Mouse (Mus musculus) heart, postnatal 10 days (tissue): Measurements from ENCODE around the gene Defa25. TPM values are rescaled to one million over a fixed set of nuclear protein-coding genes. Genes with fewer than 3 reads are reported as not detected.
"Not testable (repeated sequence)": the region's sequence is repeated elsewhere in the genome, so short reads cannot be mapped to it uniquely, and the experiment has no call there.

ENCODE experiments used
- DNase-seq, 2 experiments: peaks; one replicate each; pipeline ENCODE4 v3.0.0; 2021
- intact Hi-C: fragments of 180-260 bp; cut with DNase I; formaldehyde crosslinking; loops from one replicate; pipeline ENCODE4 v1.15.1; 2025
- total RNA-seq, 2 experiments: library from RNA; stranded (reverse); gene quantifications; 2 replicates each; pipeline ENCODE4 v1.2.3; 2021

Defa25 gene
- total RNA-seq, result not detected

- DNase-seq, intact Hi-C loops: not testable (repeated sequence)
These were observed at the start of gene Defa25 for GRCm38 (mm10) chr8:21084142-21084541. Gene Defa25, plus strand, starts transcription at chr8:21084442.

GRCm38 (mm10) chr8:21054747-21055146 lies 29.5 kb upstream of the Defa25 start, which contains the start of gene Defa23:
Gene Defa23, plus strand, starts transcription at chr8:21055047.
- DNase-seq, intact Hi-C loops: not testable (repeated sequence)

- intact Hi-C loops, DNase-seq: not testable (repeated sequence)
These were observed 19.5 kb upstream of the Defa25 start, which contains the start of gene Defa35 for GRCm38 (mm10) chr8:21064738-21065137. Gene Defa35, plus strand, starts transcription at chr8:21065038.

- peak in 1 of 2 experiments; percentile 1 for DNase-seq
- intact Hi-C loops, result no loop called here
These were observed 8.9 kb downstream of the Defa25 start for GRCm38 (mm10) chr8:21093106-21093505.

- DNase-seq, intact Hi-C loops: not testable (repeated sequence)
These were observed 11.7 kb downstream of the Defa25 start, which contains the start of gene Gm14851 for GRCm38 (mm10) chr8:21095950-21096349. Gene Gm14851, minus strand, starts transcription at chr8:21096050.

- intact Hi-C loops, DNase-seq: not testable (repeated sequence)
These were observed 50.1 kb downstream of the Defa25 start, which contains the start of gene Defa30 for GRCm38 (mm10) chr8:21134342-21134741. Gene Defa30, plus strand, starts transcription at chr8:21134642.

Other genes starting within 250 kb of the Defa25 start
- not detected for gene Defb33, start 191.8 kb upstream of the Defa25 start, total RNA-seq
- not detected for gene Gm15056, start 181.8 kb upstream of the Defa25 start, total RNA-seq
- not detected for gene Gm6040, start 162.4 kb upstream of the Defa25 start, total RNA-seq
- not detected for gene AY761185, start 139.7 kb upstream of the Defa25 start, total RNA-seq
- not detected for gene Defa21, start 58.9 kb upstream of the Defa25 start, total RNA-seq
- gene Defa23, start 29.4 kb upstream of the Defa25 start, total RNA-seq, result not detected
- not detected for gene Defa35, start 19.4 kb upstream of the Defa25 start, total RNA-seq
- gene Gm14851, start 11.6 kb downstream of the Defa25 start, total RNA-seq, result not detected
- not detected for gene Defa30, start 50.2 kb downstream of the Defa25 start, total RNA-seq
- not detected for gene Defa22, start 77.8 kb downstream of the Defa25 start, total RNA-seq
- not detected for gene Defa31, start 107.2 kb downstream of the Defa25 start, total RNA-seq
- not detected for gene Gm15293, start 117.1 kb downstream of the Defa25 start, total RNA-seq
- not detected for gene Gm15292, start 165.3 kb downstream of the Defa25 start, total RNA-seq
- not detected for gene Defa27, start 231.1 kb downstream of the Defa25 start, total RNA-seq
- gene Defa29, start 242.6 kb downstream of the Defa25 start, total RNA-seq, result not detected